Mouse (Mus musculus) forelimb bud, embryonic 11.5 days (tissue): ENCODE measurements around the gene Pcyt2.

Experiments used
- DNase-seq: peaks from one replicate; pipeline ENCODE4 v3.0.0-alpha.2; 2012; ENCODE audit warnings: low read depth, low spot score

Pcyt2 gene

DNA sequence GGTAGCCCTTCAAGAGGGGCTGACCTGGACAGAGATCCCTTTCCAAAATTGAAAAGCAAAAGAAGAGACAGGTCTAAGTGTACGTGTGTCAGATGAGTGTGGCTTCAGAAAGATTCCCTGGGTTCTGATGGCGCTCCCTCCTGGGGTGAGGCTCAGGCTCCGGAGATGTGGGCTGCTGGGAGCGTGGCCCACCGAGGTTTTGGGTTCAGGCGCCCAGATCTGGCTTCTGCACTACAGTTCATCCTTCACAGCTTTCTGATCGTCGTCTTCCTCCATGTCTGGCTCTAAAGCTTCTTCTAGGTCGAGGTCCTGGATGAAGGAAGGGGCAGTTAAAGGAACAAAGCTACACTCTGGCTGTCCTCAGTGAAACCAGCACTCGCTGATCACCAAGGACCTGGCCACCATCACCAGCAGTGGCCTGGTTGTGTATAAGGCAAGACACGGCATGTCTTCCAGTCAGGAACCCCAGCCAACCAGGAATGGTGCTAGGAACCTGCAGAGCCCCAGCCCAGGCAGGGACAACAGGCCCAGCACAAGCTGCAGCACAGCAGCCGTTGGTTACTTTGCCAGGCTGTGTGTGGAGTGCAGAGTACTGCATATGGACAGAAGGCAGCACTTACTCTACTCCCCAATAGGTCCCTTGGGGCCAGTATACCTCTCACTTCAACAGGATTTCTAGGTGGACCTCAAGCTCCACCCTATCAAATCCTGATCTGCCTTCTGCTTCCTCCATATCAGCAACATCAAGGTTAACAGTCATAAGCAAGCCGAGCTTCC is 56.6 kb downstream of the Pcyt2 start:
- DNase-seq = no peak
